Mouse (Mus musculus) forebrain, embryonic 15.5 days (tissue): ENCODE data around the gene Il17rb. TPM values are rescaled to one million over a fixed set of nuclear protein-coding genes. Genes with fewer than 3 reads are reported as not detected.

Experiments used
- ATAC-seq: fragments of 200-750 bp; cut with Nextera tagmentation; replicated peaks from 2 replicates; pipeline ENCODE4 v1.8.0; 2017; ENCODE audit warnings: mild to moderate bottlenecking, moderate TSS enrichment, moderate library complexity
- H3K27ac ChIP-seq: fragments of 300-500 bp; sonication (generic); replicated peaks from 2 replicates; pipeline ENCODE4 v1.5.1; 2015; ENCODE audit warnings: mild to moderate bottlenecking, inconsistent platforms
- H3K27me3 ChIP-seq: fragments of 300-500 bp; sonication (generic); 2 replicates; pipeline ENCODE4 v1.6.1; 2015; ENCODE audit warnings: inconsistent platforms
- H3K36me3 ChIP-seq: fragments of 300-500 bp; sonication (generic); 2 replicates; pipeline ENCODE4 v1.6.1; 2015; ENCODE audit warnings: mild to moderate bottlenecking, inconsistent platforms
- H3K4me1 ChIP-seq: fragments of 300-500 bp; sonication (generic); 2 replicates; pipeline ENCODE4 v1.6.1; 2015; ENCODE audit warnings: inconsistent platforms
- H3K4me2 ChIP-seq: fragments of 300-500 bp; sonication (generic); replicated peaks from 2 replicates; pipeline ENCODE4 v1.6.1; 2015; ENCODE audit warnings: mild to moderate bottlenecking, inconsistent platforms
- H3K4me3 ChIP-seq: fragments of 300-500 bp; sonication (generic); 2 replicates; pipeline ENCODE4 v1.5.1; 2015; ENCODE audit warnings: mild to moderate bottlenecking, inconsistent platforms
- H3K9ac ChIP-seq: fragments of 300-500 bp; sonication (generic); replicated peaks from 2 replicates; pipeline ENCODE4 v1.6.1; 2015; ENCODE audit warnings: mild to moderate bottlenecking, inconsistent platforms
- H3K9me3 ChIP-seq: fragments of 300-500 bp; sonication (generic); 2 replicates; pipeline ENCODE4 v1.6.1; 2016; ENCODE audit warnings: inconsistent platforms
- WGBS: fragments of 180-500 bp; shearing (Covaris S2); methylation state at CpG from one replicate; pipeline ENCODE4 v1.1.7; 2015; ENCODE audit warnings: mixed read lengths; 5-methylcytosine and 5-hydroxymethylcytosine counted together
- polyA plus RNA-seq: library from polyadenylated mRNA; unstranded; fragments of >200 nt; fragmentation: Nextera tagmentation; extraction: Ambion mirVana; gene quantifications from 2 replicates; pipeline ENCODE4 v1.2.1, GENCODE M21; 2015

The Il17rb gene
- polyA plus RNA-seq, 1 experiment from 2014 or later = 1.3 TPM

DNA sequence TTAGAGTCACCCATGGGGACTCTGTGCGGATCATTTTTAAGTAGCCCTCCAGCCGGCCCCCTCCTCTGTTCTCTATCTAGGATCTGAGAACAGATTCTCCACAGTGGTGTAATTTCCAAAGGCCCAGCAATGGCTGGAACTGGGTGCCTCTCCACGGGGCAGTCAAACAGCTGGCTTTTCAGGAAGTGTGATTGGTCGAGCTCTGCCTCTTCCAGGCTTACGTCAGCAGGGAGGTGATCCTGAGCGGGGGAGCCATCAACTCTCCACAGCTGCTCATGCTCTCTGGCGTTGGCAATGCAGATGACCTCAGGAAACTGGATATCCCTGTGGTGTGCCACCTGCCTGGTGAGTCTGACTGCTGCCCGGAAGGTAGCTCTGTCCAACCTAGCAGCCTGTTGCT is 24.7 kb upstream of the Il17rb start:
- Histone ChIP-seq H3K4me1 (no peaks in the 10 kb centered on the region), H3K36me3 (no peaks in the 10 kb centered on the region), H3K27me3 (no peaks in the 10 kb centered on the region), H3K4me2 (no peak overlapping the region), H3K4me3 (no peak overlapping the region), H3K9me3 (no peaks in the 10 kb centered on the region), H3K9ac (no peak overlapping the region), H3K27ac (no peak overlapping the region)
- no peak for ATAC-seq
- WGBS = 79% methylated on average over 8 of the region's 8 CpGs

- no peak for ATAC-seq
- H3K9me3 ChIP-seq = no peaks in the 10 kb centered on the region
- no peak overlapping the region for H3K9ac ChIP-seq
- no peak overlapping the region for H3K27ac ChIP-seq
- 38% methylated on average over 2 of the region's 2 CpGs for WGBS
- no peaks in the 10 kb centered on the region for H3K27me3 ChIP-seq
- H3K36me3 ChIP-seq = no peaks in the 10 kb centered on the region
- no peak overlapping the region for H3K4me3 ChIP-seq
- no peaks in the 10 kb centered on the region for H3K4me1 ChIP-seq
- no peak overlapping the region for H3K4me2 ChIP-seq
These were observed 18.7 kb upstream of the Il17rb start for GRCm38 (mm10) chr14:30027378-30027777.

GRCm38 (mm10) chr14:30024387-30024786 is 15.7 kb upstream of the Il17rb start:
- Histone ChIP-seq H3K27me3 (no peaks in the 10 kb centered on the region), H3K4me1 (no peaks in the 10 kb centered on the region), H3K27ac (no peak overlapping the region), H3K4me3 (no peak overlapping the region), H3K9ac (no peak overlapping the region), H3K4me2 (no peak overlapping the region), H3K36me3 (no peaks in the 10 kb centered on the region), H3K9me3 (no peaks in the 10 kb centered on the region)
- ATAC-seq = no peak
- 56% methylated on average over 7 of the region's 7 CpGs for WGBS

DNA sequence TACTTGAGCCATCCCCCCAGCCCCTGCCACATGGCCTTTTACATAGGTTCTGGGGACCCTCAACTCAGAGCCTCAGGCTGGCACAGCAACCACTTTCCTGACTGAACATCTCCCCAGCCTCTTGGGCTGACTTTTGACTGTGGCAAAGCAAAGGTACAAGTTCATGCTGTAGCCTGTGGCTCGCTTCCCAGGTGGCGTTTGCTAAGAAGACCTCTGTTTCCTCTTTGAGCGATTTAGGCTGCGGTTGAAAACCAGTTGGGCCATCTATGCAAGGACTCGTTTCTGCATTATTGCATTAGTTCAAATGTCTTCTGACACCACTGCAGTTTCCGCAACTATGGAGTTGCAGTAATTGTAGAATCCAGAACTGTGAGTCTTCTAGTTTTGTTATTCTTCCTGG is 13.8 kb upstream of the Il17rb start:
- Histone ChIP-seq H3K4me2 (no peak overlapping the region), H3K36me3 (no peaks in the 10 kb centered on the region), H3K27me3 (no peaks in the 10 kb centered on the region), H3K4me1 (no peaks in the 10 kb centered on the region), H3K27ac (no peak overlapping the region), H3K9ac (no peak overlapping the region), H3K4me3 (no peak overlapping the region), H3K9me3 (no peaks in the 10 kb centered on the region)
- WGBS = 95% methylated on average over 6 of the region's 6 CpGs
- no peak for ATAC-seq

DNA sequence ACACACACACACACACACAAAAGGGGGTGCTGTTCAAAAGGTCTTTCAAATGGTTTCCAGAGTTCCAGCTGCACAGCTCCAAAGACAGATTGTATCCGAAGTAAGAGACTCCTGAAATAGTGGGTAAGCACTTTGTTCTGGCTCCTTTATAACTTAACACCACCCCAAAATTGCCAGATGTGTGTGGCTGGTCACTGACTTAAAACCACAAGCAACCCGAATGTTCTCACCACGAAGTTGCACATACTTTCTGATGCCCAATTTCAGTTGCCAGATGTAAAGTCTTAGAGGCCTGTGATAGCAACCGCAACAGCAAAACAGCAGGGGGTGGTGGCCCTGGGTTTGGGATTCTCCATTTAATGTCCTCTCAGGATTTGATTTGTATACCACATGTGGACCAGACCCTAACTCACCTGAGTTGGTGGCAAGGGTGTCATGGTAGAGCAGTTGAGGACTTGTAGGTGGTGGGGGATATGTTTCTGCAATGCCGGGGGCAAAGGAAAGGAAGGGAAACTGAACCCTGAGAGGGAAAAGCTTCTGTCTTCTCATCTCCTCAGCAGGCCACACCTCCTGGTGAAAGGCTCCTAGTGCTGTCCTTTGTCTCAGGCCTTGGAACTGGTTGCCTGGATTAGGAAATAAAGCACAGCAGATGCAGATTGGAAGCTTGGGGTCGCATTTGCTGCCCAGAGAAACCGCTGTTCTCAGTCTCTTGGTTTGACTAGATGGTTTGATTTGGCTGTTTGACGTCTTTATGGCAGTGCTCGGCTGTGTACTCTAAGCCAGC is 11.3 kb upstream of the Il17rb start:
- no peak overlapping the region for H3K27ac ChIP-seq
- no peaks in the 10 kb centered on the region for H3K36me3 ChIP-seq
- no peaks in the 10 kb centered on the region for H3K9me3 ChIP-seq
- H3K4me2 ChIP-seq = no peak overlapping the region
- WGBS = 41% methylated on average over 9 of the region's 9 CpGs
- H3K4me3 ChIP-seq = no peak overlapping the region
- H3K27me3 ChIP-seq = no peaks in the 10 kb centered on the region
- ATAC-seq = no peak
- H3K4me1 ChIP-seq = no peaks in the 10 kb centered on the region
- no peak overlapping the region for H3K9ac ChIP-seq

DNA sequence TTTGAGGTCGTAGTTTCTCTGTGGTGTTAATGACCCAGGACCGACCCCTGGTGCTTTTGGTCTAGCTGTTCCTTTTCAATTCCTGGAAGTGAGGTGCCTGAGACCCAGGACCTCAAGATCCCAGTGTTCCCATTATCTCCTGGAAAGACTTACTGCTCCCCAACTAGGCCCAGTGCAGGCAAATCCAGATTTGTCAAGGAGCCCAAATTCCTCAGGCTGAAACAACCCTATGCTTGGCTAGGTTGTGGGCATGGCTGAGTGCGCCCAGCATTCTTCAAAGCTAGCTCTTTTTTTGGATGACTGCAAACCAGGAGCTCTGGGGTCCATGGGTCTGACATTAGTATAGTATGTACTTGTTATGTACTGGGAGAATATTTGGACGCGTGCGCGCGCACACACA is 10.7 kb upstream of the Il17rb start:
- Histone ChIP-seq H3K9me3 (no peaks in the 10 kb centered on the region), H3K36me3 (no peaks in the 10 kb centered on the region), H3K27me3 (no peaks in the 10 kb centered on the region), H3K4me1 (no peaks in the 10 kb centered on the region), H3K4me3 (no peak overlapping the region), H3K27ac (no peak overlapping the region), H3K9ac (no peak overlapping the region), H3K4me2 (no peak overlapping the region)
- WGBS = 95% methylated on average over 8 of the region's 8 CpGs
- no peak for ATAC-seq

DNA sequence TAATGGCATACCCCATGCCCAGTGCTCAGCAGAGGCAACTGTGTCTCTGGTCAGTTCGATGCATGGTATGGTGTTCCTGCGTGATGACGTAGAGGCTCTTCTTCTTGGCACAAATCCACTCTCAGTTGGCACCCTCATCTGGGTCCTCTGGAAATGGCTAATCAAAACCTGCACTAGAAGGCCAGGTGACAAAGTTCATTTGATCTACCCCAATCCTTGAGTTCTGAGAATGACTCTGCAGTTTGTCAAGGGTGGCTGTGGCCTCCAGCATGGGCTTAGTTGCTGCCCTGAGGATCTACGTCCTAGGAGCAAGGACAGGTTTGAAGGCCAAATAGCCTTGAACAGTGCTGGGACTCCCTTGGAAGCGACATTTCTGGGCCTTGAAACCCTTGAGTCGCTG is 10.2 kb upstream of the Il17rb start:
- Histone ChIP-seq H3K4me1 (no peaks in the 10 kb centered on the region), H3K9me3 (no peaks in the 10 kb centered on the region), H3K4me2 (no peak overlapping the region), H3K4me3 (no peak overlapping the region), H3K36me3 (no peaks in the 10 kb centered on the region), H3K9ac (no peak overlapping the region), H3K27me3 (no peaks in the 10 kb centered on the region), H3K27ac (no peak overlapping the region)
- no peak for ATAC-seq
- 95% methylated on average over 6 of the region's 6 CpGs for WGBS

GRCm38 (mm10) chr14:30018463-30018801 is 9.7 kb upstream of the Il17rb start:
- Histone ChIP-seq H3K36me3 (no peaks in the 10 kb centered on the region), H3K4me1 (no peaks in the 10 kb centered on the region), H3K4me2 (no peak overlapping the region), H3K27me3 (no peaks in the 10 kb centered on the region), H3K9me3 (no peaks in the 10 kb centered on the region), H3K27ac (no peak overlapping the region), H3K9ac (no peak overlapping the region), H3K4me3 (no peak overlapping the region)
- WGBS = 97% methylated on average over 4 of the region's 4 CpGs
- no peak for ATAC-seq

- ATAC-seq = no peak
- Histone ChIP-seq H3K4me1 (no peaks in the 10 kb centered on the region), H3K9ac (no peak overlapping the region), H3K4me2 (no peak overlapping the region), H3K9me3 (no peaks in the 10 kb centered on the region), H3K4me3 (no peak overlapping the region), H3K36me3 (no peaks in the 10 kb centered on the region), H3K27me3 (no peaks in the 10 kb centered on the region), H3K27ac (no peak overlapping the region)
- WGBS = 90% methylated on average over 8 of the region's 8 CpGs
These were observed 9.2 kb upstream of the Il17rb start for GRCm38 (mm10) chr14:30017794-30018462.

- H3K4me3 ChIP-seq = no peak overlapping the region
- H3K27ac ChIP-seq = no peak overlapping the region
- H3K9ac ChIP-seq = no peak overlapping the region
- H3K9me3 ChIP-seq = no peaks in the 10 kb centered on the region
- H3K27me3 ChIP-seq = no peaks in the 10 kb centered on the region
- no peaks in the 10 kb centered on the region for H3K36me3 ChIP-seq
- H3K4me1 ChIP-seq = no peaks in the 10 kb centered on the region
- WGBS = 86% methylated on average over 5 of the region's 5 CpGs
- ATAC-seq = no peak
- no peak overlapping the region for H3K4me2 ChIP-seq
These were observed 8.0 kb upstream of the Il17rb start for GRCm38 (mm10) chr14:30016666-30017065.

- Histone ChIP-seq H3K27me3 (no peaks in the 10 kb centered on the region), H3K4me2 (no peak overlapping the region), H3K9ac (no peak overlapping the region), H3K36me3 (no peaks in the 10 kb centered on the region), H3K4me3 (no peak overlapping the region), H3K27ac (no peak overlapping the region), H3K4me1 (peaks cover 4% of the 10 kb centered on the region), H3K9me3 (no peaks in the 10 kb centered on the region)
- WGBS = 54% methylated on average over 1 of the region's 1 CpGs
- no peak for ATAC-seq
These were observed 6.3 kb upstream of the Il17rb start for GRCm38 (mm10) chr14:30015008-30015407.

GRCm38 (mm10) chr14:30014487-30014886 is 5.8 kb upstream of the Il17rb start:
- Histone ChIP-seq H3K4me3 (no peak overlapping the region), H3K36me3 (no peaks in the 10 kb centered on the region), H3K9me3 (no peaks in the 10 kb centered on the region), H3K9ac (no peak overlapping the region), H3K4me2 (no peak overlapping the region), H3K4me1 (peaks cover 10% of the 10 kb centered on the region), H3K27ac (no peak overlapping the region), H3K27me3 (no peaks in the 10 kb centered on the region)
- WGBS = 34% methylated on average over 10 of the region's 10 CpGs
- ATAC-seq = no peak
